Mouse (Mus musculus): Measurements from ENCODE around the gene Mgat4a.

GRCm38 (mm10) chr1:37480731-37481130 is 60.1 kb downstream of the Mgat4a start:
- TF ChIP-seq GATA1 (IDR thresholded peaks at IDR 0.05; ENCODE audit: low read length) (no peak), TAL1 (IDR thresholded peaks at IDR 0.05; ENCODE audit: low read length) (no peak)

Measured in erythroblast, embryonic 14.5 days (primary cell).